Mouse (Mus musculus): ENCODE measurements at regions not wholly inside any gene's neighbourhood (a gene's known extent, or its start where the extent isn't known, plus 50 kb on each side); places are given as distances from the start of the nearest gene placed in this dataset.
A peak's percentile ranks its signal among the peaks of the same experiment; 100 is the strongest.

- peak; percentile 25; the same call in 1 of the 2 replicates for ATAC-seq
- Histone ChIP-seq H3K9ac (ENCODE audit: low read depth, low read length) (0 out of 2 replicates have a peak overlapping the region, but pooled peaks have one; percentile 3), H3K4me3 (ENCODE audit: low read length) (0 out of 2 replicates have a peak overlapping the region, but pooled peaks have one; percentile 11)
Observed at GRCm38 (mm10) chr8:34363679-34364078, 252.1 kb upstream of the Gm10131 start.

GRCm38 (mm10) chr8:34363131-34363530, 251.6 kb upstream of the Gm10131 start:
- no peak for ATAC-seq
- peaks cover 9% of the 10 kb centered on the region for H3K4me1 ChIP-seq (ENCODE audit: control insufficient read depth, insufficient read depth, low read depth, low read length)
- no peak overlapping the region for H3K27ac ChIP-seq (ENCODE audit: low read depth, low read length)
- WGBS: 26% methylated on average over 4 of the region's 4 CpGs
- H3K9me3 ChIP-seq (ENCODE audit: control insufficient read depth, low read length): no peaks in the 10 kb centered on the region
- H3K4me2 ChIP-seq (ENCODE audit: low read length): no peak overlapping the region; the same call in 1 of the 2 replicates
- H3K4me3 ChIP-seq (ENCODE audit: low read length): no peak overlapping the region
- H3K9ac ChIP-seq (ENCODE audit: low read depth, low read length): no peak overlapping the region
- H3K27me3 ChIP-seq (replicated peaks; ENCODE audit: control insufficient read depth, insufficient read depth, low read length): no peaks in the 10 kb centered on the region
- H3K36me3 ChIP-seq (ENCODE audit: control insufficient read depth, insufficient read depth, low read length): no peaks in the 10 kb centered on the region

More at GRCm38 (mm10) chr8:34363679-34364078, 252.1 kb upstream of the Gm10131 start:
- Histone ChIP-seq H3K27me3 (replicated peaks; ENCODE audit: control insufficient read depth, insufficient read depth, low read length) (no peaks in the 10 kb centered on the region), H3K4me2 (ENCODE audit: low read length) (peak overlapping the region; percentile 44), H3K9me3 (ENCODE audit: control insufficient read depth, low read length) (no peaks in the 10 kb centered on the region), H3K4me1 (ENCODE audit: control insufficient read depth, insufficient read depth, low read depth, low read length) (peaks cover 9% of the 10 kb centered on the region), H3K36me3 (ENCODE audit: control insufficient read depth, insufficient read depth, low read length) (no peaks in the 10 kb centered on the region), H3K27ac (ENCODE audit: low read depth, low read length) (no peak overlapping the region)
- WGBS: 45% methylated on average over 13 of the region's 13 CpGs

- Histone ChIP-seq H3K4me1 (ENCODE audit: control insufficient read depth, insufficient read depth, low read depth, low read length) (peaks cover 9% of the 10 kb centered on the region), H3K27me3 (replicated peaks; ENCODE audit: control insufficient read depth, insufficient read depth, low read length) (no peaks in the 10 kb centered on the region), H3K36me3 (ENCODE audit: control insufficient read depth, insufficient read depth, low read length) (no peaks in the 10 kb centered on the region), H3K4me2 (ENCODE audit: low read length) (no peak overlapping the region), H3K4me3 (ENCODE audit: low read length) (no peak overlapping the region), H3K9me3 (ENCODE audit: control insufficient read depth, low read length) (no peaks in the 10 kb centered on the region), H3K9ac (ENCODE audit: low read depth, low read length) (no peak overlapping the region), H3K27ac (ENCODE audit: low read depth, low read length) (no peak overlapping the region)
- 75% methylated on average over 3 of the region's 3 CpGs for WGBS
- no peak for ATAC-seq
Observed at GRCm38 (mm10) chr8:34361377-34361776, 249.8 kb upstream of the Gm10131 start.

- H3K27ac ChIP-seq (ENCODE audit: low read depth, low read length): no peak overlapping the region
- WGBS: 54% methylated on average over 2 of the region's 2 CpGs
- H3K4me3 ChIP-seq (ENCODE audit: low read length): no peak overlapping the region
- H3K4me2 ChIP-seq (ENCODE audit: low read length): no peak overlapping the region
- H3K27me3 ChIP-seq (replicated peaks; ENCODE audit: control insufficient read depth, insufficient read depth, low read length): no peaks in the 10 kb centered on the region; the same call in 1 of the 2 replicates
- no peaks in the 10 kb centered on the region for H3K36me3 ChIP-seq (ENCODE audit: control insufficient read depth, insufficient read depth, low read length)
- ATAC-seq: no peak; the same call in 1 of the 2 replicates
- H3K9me3 ChIP-seq (ENCODE audit: control insufficient read depth, low read length): no peaks in the 10 kb centered on the region
- peaks cover 9% of the 10 kb centered on the region for H3K4me1 ChIP-seq (ENCODE audit: control insufficient read depth, insufficient read depth, low read depth, low read length)
- H3K9ac ChIP-seq (ENCODE audit: low read depth, low read length): no peak overlapping the region
Observed at GRCm38 (mm10) chr8:34359776-34360175, 248.2 kb upstream of the Gm10131 start.

- no peak overlapping the region for H3K9ac ChIP-seq (ENCODE audit: low read depth, low read length)
- H3K4me1 ChIP-seq (ENCODE audit: control insufficient read depth, insufficient read depth, low read depth, low read length): peaks cover 4% of the 10 kb centered on the region
- no peaks in the 10 kb centered on the region for H3K9me3 ChIP-seq (ENCODE audit: control insufficient read depth, low read length)
- H3K27me3 ChIP-seq (replicated peaks; ENCODE audit: control insufficient read depth, insufficient read depth, low read length): no peaks in the 10 kb centered on the region; the same call in 1 of the 2 replicates
- H3K4me3 ChIP-seq (ENCODE audit: low read length): no peak overlapping the region
- 43% methylated on average over 13 of the region's 13 CpGs for WGBS
- no peaks in the 10 kb centered on the region for H3K36me3 ChIP-seq (ENCODE audit: control insufficient read depth, insufficient read depth, low read length)
- no peak overlapping the region for H3K27ac ChIP-seq (ENCODE audit: low read depth, low read length)
- no peak overlapping the region for H3K4me2 ChIP-seq (ENCODE audit: low read length)
- ATAC-seq: no peak
Observed at GRCm38 (mm10) chr8:34355059-34355458, 243.5 kb upstream of the Gm10131 start.

- no peaks in the 10 kb centered on the region; the same call in 1 of the 2 replicates for H3K4me1 ChIP-seq (ENCODE audit: control insufficient read depth, insufficient read depth, low read depth, low read length)
- no peak overlapping the region for H3K4me3 ChIP-seq (ENCODE audit: low read length)
- H3K36me3 ChIP-seq (ENCODE audit: control insufficient read depth, insufficient read depth, low read length): no peaks in the 10 kb centered on the region
- H3K27me3 ChIP-seq (replicated peaks; ENCODE audit: control insufficient read depth, insufficient read depth, low read length): no peaks in the 10 kb centered on the region; the same call in 1 of the 2 replicates
- peak; percentile 75 for ATAC-seq
- H3K9me3 ChIP-seq (ENCODE audit: control insufficient read depth, low read length): no peaks in the 10 kb centered on the region
- no peak overlapping the region for H3K4me2 ChIP-seq (ENCODE audit: low read length)
- H3K9ac ChIP-seq (ENCODE audit: low read depth, low read length): no peak overlapping the region
- WGBS: 45% methylated on average over 6 of the region's 6 CpGs
- no peak overlapping the region for H3K27ac ChIP-seq (ENCODE audit: low read depth, low read length)
Observed at GRCm38 (mm10) chr8:34353140-34353855, 241.8 kb upstream of the Gm10131 start.

- no peaks in the 10 kb centered on the region for H3K9me3 ChIP-seq (ENCODE audit: control insufficient read depth, low read length)
- no peak for ATAC-seq
- H3K4me3 ChIP-seq (ENCODE audit: low read length): no peak overlapping the region
- no peak overlapping the region for H3K4me2 ChIP-seq (ENCODE audit: low read length)
- H3K27ac ChIP-seq (ENCODE audit: low read depth, low read length): no peak overlapping the region
- WGBS: 86% methylated on average over 4 of the region's 4 CpGs
- H3K4me1 ChIP-seq (ENCODE audit: control insufficient read depth, insufficient read depth, low read depth, low read length): no peaks in the 10 kb centered on the region
- H3K27me3 ChIP-seq (replicated peaks; ENCODE audit: control insufficient read depth, insufficient read depth, low read length): no peaks in the 10 kb centered on the region
- H3K9ac ChIP-seq (ENCODE audit: low read depth, low read length): no peak overlapping the region
- no peaks in the 10 kb centered on the region for H3K36me3 ChIP-seq (ENCODE audit: control insufficient read depth, insufficient read depth, low read length)
Observed at GRCm38 (mm10) chr8:34334851-34335250, 223.3 kb upstream of the Gm10131 start.

GRCm38 (mm10) chr8:34331673-34332072, 220.1 kb upstream of the Gm10131 start:
- no peaks in the 10 kb centered on the region for H3K9me3 ChIP-seq (ENCODE audit: control insufficient read depth, low read length)
- H3K27me3 ChIP-seq (replicated peaks; ENCODE audit: control insufficient read depth, insufficient read depth, low read length): no peaks in the 10 kb centered on the region
- H3K27ac ChIP-seq (ENCODE audit: low read depth, low read length): no peak overlapping the region
- peaks cover 2% of the 10 kb centered on the region; the same call in 1 of the 2 replicates for H3K4me1 ChIP-seq (ENCODE audit: control insufficient read depth, insufficient read depth, low read depth, low read length)
- H3K4me2 ChIP-seq (ENCODE audit: low read length): no peak overlapping the region
- WGBS: 56% methylated on average over 5 of the region's 5 CpGs
- no peak for ATAC-seq
- H3K9ac ChIP-seq (ENCODE audit: low read depth, low read length): no peak overlapping the region
- H3K36me3 ChIP-seq (ENCODE audit: control insufficient read depth, insufficient read depth, low read length): no peaks in the 10 kb centered on the region
- no peak overlapping the region for H3K4me3 ChIP-seq (ENCODE audit: low read length)

GRCm38 (mm10) chr8:34326614-34326965, 215.1 kb upstream of the Gm10131 start:
- no peaks in the 10 kb centered on the region for H3K27me3 ChIP-seq (replicated peaks; ENCODE audit: control insufficient read depth, insufficient read depth, low read length)
- H3K27ac ChIP-seq (ENCODE audit: low read depth, low read length): peak overlapping the region; percentile 79
- no peaks in the 10 kb centered on the region for H3K36me3 ChIP-seq (ENCODE audit: control insufficient read depth, insufficient read depth, low read length)
- no peak for ATAC-seq
- peak overlapping the region; percentile 63 for H3K9ac ChIP-seq (ENCODE audit: low read depth, low read length)
- H3K4me1 ChIP-seq (ENCODE audit: control insufficient read depth, insufficient read depth, low read depth, low read length): peaks cover 22% of the 10 kb centered on the region
- H3K9me3 ChIP-seq (ENCODE audit: control insufficient read depth, low read length): no peaks in the 10 kb centered on the region
- peak overlapping the region; percentile 36 for H3K4me3 ChIP-seq (ENCODE audit: low read length)
- peak overlapping the region; percentile 62 for H3K4me2 ChIP-seq (ENCODE audit: low read length)
- 3% methylated on average over 15 of the region's 15 CpGs for WGBS
